Mouse (Mus musculus): Measurements from ENCODE around the gene Apon. TPM values are rescaled to one million over a fixed set of nuclear protein-coding genes. Genes with fewer than 3 reads are reported as not detected.

Apon gene
- polyA plus RNA-seq (2015; fragmentation: Nextera tagmentation; extraction: Ambion mirVana), result not detected in 2 replicates

DNA sequence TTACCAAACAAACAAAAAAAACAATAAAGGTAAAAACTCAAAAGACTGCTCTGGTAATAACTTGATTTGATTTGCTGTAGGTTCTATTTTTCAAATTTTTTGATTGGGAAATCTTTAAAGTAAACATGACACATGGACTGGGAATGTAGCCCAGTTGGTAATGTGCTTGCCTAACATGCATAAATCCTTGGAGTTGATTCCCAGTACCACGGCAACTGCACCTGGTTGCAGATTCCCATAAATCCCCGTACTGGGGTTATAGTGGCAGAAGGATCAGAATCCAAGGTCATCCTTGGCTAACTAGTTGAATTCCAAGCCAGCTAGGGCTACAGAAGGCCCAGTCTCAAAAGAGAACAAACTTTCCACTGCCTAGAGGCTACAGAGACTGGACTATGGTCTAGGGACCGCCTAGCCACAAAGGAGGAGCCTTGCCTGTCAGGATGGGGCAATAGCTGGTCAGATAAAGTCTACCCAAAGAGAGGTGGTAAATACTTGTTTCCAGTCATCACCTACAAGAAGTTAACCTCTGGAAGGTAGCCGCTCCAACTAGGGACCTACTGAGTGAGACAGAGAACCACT, at the start of gene Apon:
Gene Apon (plus strand): TSS at position 420 of the 579 bp plus-strand sequence.
- no peaks in the 10 kb centered on the region for H3K27me3 ChIP-seq (replicated peaks; ENCODE audit: control insufficient read depth, insufficient read depth, low read length)
- no peak within 1 kb of the TSS for H3K4me2 ChIP-seq (replicated peaks; ENCODE audit: low read depth)
- TF ChIP-seq CTCF (IDR thresholded peaks at IDR 0.05; ENCODE audit: low read depth), result no peak
- ATAC-seq, result no peak
- H3K4me1 ChIP-seq (replicated peaks; ENCODE audit: control insufficient read depth, insufficient read depth, low read length), result no peaks in the 10 kb centered on the region
- H3K36me3 ChIP-seq (ENCODE audit: control insufficient read depth, insufficient read depth), result peaks cover 31% of the 10 kb centered on the region
- H3K4me3 ChIP-seq (ENCODE audit: low read depth, low read length), result no peak within 1 kb of the TSS
- no peaks in the 10 kb centered on the region for H3K9me3 ChIP-seq (ENCODE audit: control insufficient read depth)
- no peak within 1 kb of the TSS for H3K9ac ChIP-seq (ENCODE audit: low read depth, low read length)
- 60% methylated on average over 4 of the region's 4 CpGs for WGBS
- H3K27ac ChIP-seq (ENCODE audit: low read depth, low read length), result no peak within 1 kb of the TSS

DNA sequence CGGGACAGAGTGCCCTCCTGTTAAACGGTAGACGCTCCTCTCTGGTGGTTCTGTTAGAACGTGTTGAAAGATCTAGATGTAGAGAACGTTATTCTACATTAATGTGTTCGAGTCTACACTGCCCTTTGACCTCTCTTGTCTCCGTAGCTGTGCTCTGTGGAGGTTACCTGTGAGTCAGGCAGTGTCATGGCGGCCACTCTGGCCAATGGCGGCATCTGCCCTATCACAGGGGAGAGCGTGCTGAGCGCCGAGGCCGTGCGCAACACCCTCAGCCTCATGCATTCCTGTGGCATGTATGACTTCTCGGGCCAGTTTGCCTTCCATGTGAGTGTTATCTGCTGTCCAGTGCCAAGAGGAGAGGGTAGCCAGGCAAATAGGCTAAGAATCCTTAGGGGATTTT, 49.0 kb upstream of the Apon start:
- no peak overlapping the region for H3K9ac ChIP-seq (ENCODE audit: low read depth, low read length)
- ATAC-seq, result no peak

DNA sequence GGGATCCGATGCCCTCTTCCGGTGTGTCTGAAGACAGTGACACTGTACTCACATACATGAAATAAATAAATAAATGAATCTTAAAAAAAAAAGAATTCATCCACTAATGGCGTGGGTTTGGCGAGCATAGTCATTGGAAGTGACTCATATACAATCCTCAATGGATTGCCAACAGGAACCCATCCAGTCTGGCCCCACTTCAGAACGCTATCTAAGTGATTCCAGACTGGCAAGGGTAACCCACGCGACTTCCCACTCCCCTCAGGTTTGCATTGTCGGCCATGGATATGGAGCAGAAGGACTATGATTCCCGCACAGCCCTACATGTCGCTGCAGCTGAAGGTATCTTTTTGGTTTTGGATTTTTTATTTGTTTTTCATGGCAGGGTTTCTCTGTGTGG, 45.6 kb upstream of the Apon start:
- H3K27me3 ChIP-seq (replicated peaks; ENCODE audit: control insufficient read depth, insufficient read depth, low read length), result no peaks in the 10 kb centered on the region
- H3K4me2 ChIP-seq (replicated peaks; ENCODE audit: low read depth), result no peak overlapping the region
- H3K4me3 ChIP-seq (ENCODE audit: low read depth, low read length), result no peak overlapping the region
- no peak overlapping the region for H3K27ac ChIP-seq (ENCODE audit: low read depth, low read length)
- H3K9me3 ChIP-seq (ENCODE audit: control insufficient read depth), result no peaks in the 10 kb centered on the region
- no peaks in the 10 kb centered on the region; the same call in 1 of the 2 replicates for H3K4me1 ChIP-seq (replicated peaks; ENCODE audit: control insufficient read depth, insufficient read depth, low read length)
- H3K9ac ChIP-seq (ENCODE audit: low read depth, low read length), result no peak overlapping the region
- WGBS, result 92% methylated on average over 10 of the region's 10 CpGs
- H3K36me3 ChIP-seq (ENCODE audit: control insufficient read depth, insufficient read depth), result peaks cover 9% of the 10 kb centered on the region
- TF ChIP-seq CTCF (IDR thresholded peaks at IDR 0.05; ENCODE audit: low read depth), result no peak
- ATAC-seq, result no peak

More for the DNA sequence above, 49.0 kb upstream of the Apon start:
- no peak overlapping the region for H3K4me2 ChIP-seq (replicated peaks; ENCODE audit: low read depth)
- 66% methylated on average over 15 of the region's 15 CpGs for WGBS
- no peaks in the 10 kb centered on the region for H3K9me3 ChIP-seq (ENCODE audit: control insufficient read depth)
- no peaks in the 10 kb centered on the region for H3K27me3 ChIP-seq (replicated peaks; ENCODE audit: control insufficient read depth, insufficient read depth, low read length)
- H3K27ac ChIP-seq (ENCODE audit: low read depth, low read length), result no peak overlapping the region
- no peak for TF ChIP-seq CTCF (IDR thresholded peaks at IDR 0.05; ENCODE audit: low read depth)
- no peak overlapping the region for H3K4me3 ChIP-seq (ENCODE audit: low read depth, low read length)
- peaks cover 9% of the 10 kb centered on the region for H3K36me3 ChIP-seq (ENCODE audit: control insufficient read depth, insufficient read depth)
- no peaks in the 10 kb centered on the region; the same call in 1 of the 2 replicates for H3K4me1 ChIP-seq (replicated peaks; ENCODE audit: control insufficient read depth, insufficient read depth, low read length)

DNA sequence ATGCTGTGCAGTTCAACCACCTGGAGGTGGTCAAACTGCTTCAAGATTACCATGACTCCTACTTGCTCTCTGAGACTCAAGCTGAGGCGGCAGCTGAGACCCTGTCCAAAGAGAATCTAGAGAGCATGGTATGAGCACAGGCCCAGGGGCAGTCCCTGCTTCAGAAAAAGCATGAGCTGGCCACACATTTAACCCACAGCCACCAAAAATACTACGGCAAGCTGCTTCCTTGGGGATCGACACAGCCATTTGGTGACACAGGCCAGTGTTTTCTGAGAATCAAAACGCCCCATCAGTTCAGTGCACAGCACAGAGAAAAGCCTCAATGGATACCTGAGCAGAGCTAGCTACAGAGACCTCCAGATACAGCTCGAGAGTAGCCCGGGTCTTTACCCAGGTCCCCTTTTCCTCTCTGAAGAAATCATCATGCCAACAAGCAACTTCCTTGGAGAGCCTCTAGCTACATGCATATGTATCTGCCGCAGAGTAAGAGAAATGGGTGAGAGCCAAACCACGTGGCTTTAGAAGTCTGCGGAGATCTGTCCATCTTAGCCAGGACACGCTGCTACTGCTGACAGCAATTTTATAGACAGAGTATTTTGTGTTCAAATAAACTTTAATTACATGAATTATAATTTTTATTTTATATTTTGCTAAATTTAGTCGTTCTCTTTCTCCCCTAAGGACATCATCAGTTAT, 44.4 kb upstream of the Apon start:
- Histone ChIP-seq H3K36me3 (ENCODE audit: control insufficient read depth, insufficient read depth) (peaks cover 9% of the 10 kb centered on the region), H3K27me3 (replicated peaks; ENCODE audit: control insufficient read depth, insufficient read depth, low read length) (no peaks in the 10 kb centered on the region), H3K27ac (ENCODE audit: low read depth, low read length) (no peak overlapping the region), H3K4me3 (ENCODE audit: low read depth, low read length) (no peak overlapping the region), H3K4me1 (replicated peaks; ENCODE audit: control insufficient read depth, insufficient read depth, low read length) (no peaks in the 10 kb centered on the region), H3K4me2 (replicated peaks; ENCODE audit: low read depth) (no peak overlapping the region), H3K9me3 (ENCODE audit: control insufficient read depth) (no peaks in the 10 kb centered on the region), H3K9ac (ENCODE audit: low read depth, low read length) (no peak overlapping the region)
- ATAC-seq, result no peak
- WGBS, result 95% methylated on average over 11 of the region's 11 CpGs
- TF ChIP-seq CTCF (IDR thresholded peaks at IDR 0.05; ENCODE audit: low read depth), result no peak

DNA sequence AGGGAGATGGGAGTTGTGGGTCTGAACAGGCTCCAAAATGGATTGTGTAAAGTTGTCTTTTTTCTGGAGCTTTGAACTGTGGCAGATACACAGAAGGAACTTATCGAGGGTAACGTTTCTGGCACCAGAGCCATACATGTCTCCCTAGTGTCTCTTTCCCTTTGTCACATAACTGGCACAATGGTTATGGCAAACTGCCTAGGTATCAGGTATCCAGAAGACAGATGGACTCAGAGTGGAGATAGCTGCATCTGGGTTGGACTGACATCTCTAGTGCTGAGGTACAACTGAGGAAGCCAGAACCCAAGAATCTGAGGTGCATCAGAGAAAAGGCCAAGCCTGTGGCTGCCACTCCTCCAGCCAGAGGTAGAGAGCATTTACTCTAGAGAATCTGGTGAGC, 43.8 kb upstream of the Apon start:
- ATAC-seq, result no peak
- no peaks in the 10 kb centered on the region for H3K9me3 ChIP-seq (ENCODE audit: control insufficient read depth)
- H3K27me3 ChIP-seq (replicated peaks; ENCODE audit: control insufficient read depth, insufficient read depth, low read length), result no peaks in the 10 kb centered on the region
- H3K9ac ChIP-seq (ENCODE audit: low read depth, low read length), result no peak overlapping the region
- H3K27ac ChIP-seq (ENCODE audit: low read depth, low read length), result no peak overlapping the region
- H3K36me3 ChIP-seq (ENCODE audit: control insufficient read depth, insufficient read depth), result peaks cover 9% of the 10 kb centered on the region
- H3K4me1 ChIP-seq (replicated peaks; ENCODE audit: control insufficient read depth, insufficient read depth, low read length), result no peaks in the 10 kb centered on the region
- no peak overlapping the region for H3K4me3 ChIP-seq (ENCODE audit: low read depth, low read length)
- peak overlapping the region; percentile 88; the same call in 1 of the 2 replicates for H3K4me2 ChIP-seq (replicated peaks; ENCODE audit: low read depth)
- WGBS, result 91% methylated on average over 2 of the region's 2 CpGs
- no peak for TF ChIP-seq CTCF (IDR thresholded peaks at IDR 0.05; ENCODE audit: low read depth)

DNA sequence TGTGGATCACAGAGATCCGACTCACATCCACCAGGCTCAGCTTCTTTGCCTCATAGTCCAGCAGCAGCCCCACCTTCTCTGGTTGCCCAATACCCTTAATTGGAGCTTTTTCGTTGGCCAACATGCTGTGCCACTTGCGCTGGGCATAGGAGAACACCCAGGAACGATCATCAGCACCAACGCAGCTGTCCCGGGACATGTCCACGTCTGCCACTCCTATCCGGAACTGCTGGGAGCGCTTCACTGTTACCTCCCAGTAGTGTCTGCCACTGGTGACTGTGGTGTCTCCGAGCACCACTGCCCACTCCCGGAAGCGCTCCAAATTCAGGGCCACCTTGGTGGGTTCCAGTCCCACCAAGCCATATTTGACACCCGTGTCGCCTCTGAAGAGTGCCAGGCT, 42.9 kb upstream of the Apon start:
- peak overlapping the region; percentile 68 for H3K4me3 ChIP-seq (ENCODE audit: low read depth, low read length)
- WGBS, result 11% methylated on average over 14 of the region's 14 CpGs
- peak overlapping the region; percentile 88 for H3K4me2 ChIP-seq (replicated peaks; ENCODE audit: low read depth)
- H3K27me3 ChIP-seq (replicated peaks; ENCODE audit: control insufficient read depth, insufficient read depth, low read length), result no peaks in the 10 kb centered on the region
- ATAC-seq, result peak; percentile 10; the same call in 1 of the 2 replicates
- TF ChIP-seq CTCF (IDR thresholded peaks at IDR 0.05; ENCODE audit: low read depth), result no peak
- peaks cover 9% of the 10 kb centered on the region for H3K36me3 ChIP-seq (ENCODE audit: control insufficient read depth, insufficient read depth)
- peak overlapping the region; percentile 57 for H3K9ac ChIP-seq (ENCODE audit: low read depth, low read length)
- H3K4me1 ChIP-seq (replicated peaks; ENCODE audit: control insufficient read depth, insufficient read depth, low read length), result no peaks in the 10 kb centered on the region
- H3K9me3 ChIP-seq (ENCODE audit: control insufficient read depth), result no peaks in the 10 kb centered on the region
- H3K27ac ChIP-seq (ENCODE audit: low read depth, low read length), result no peak overlapping the region

Data from intestine, postnatal 0 days (tissue).